Mouse (Mus musculus): ENCODE data around the gene Myo5c.

The Myo5c gene

GRCm38 (mm10) chr9:75282179-75282578, 50.4 kb downstream of the Myo5c start:
- DNase-seq (ENCODE audit: low spot score), result no peak

- peak; percentile 85 for DNase-seq (ENCODE audit: low spot score)
These were observed 51.0 kb downstream of the Myo5c start for GRCm38 (mm10) chr9:75282830-75283229.

- DNase-seq (ENCODE audit: low spot score), result no peak
These were observed 51.8 kb downstream of the Myo5c start for GRCm38 (mm10) chr9:75283636-75284035.

- no peak for DNase-seq (ENCODE audit: low spot score)
These were observed 53.5 kb downstream of the Myo5c start for GRCm38 (mm10) chr9:75285363-75285762.

GRCm38 (mm10) chr9:75287636-75288035, 55.8 kb downstream of the Myo5c start:
- no peak for DNase-seq (ENCODE audit: low spot score)

- DNase-seq (ENCODE audit: low spot score), result peak; percentile 42
These were observed 57.7 kb downstream of the Myo5c start for GRCm38 (mm10) chr9:75289545-75289944.

- DNase-seq (ENCODE audit: low spot score), result peak; percentile 51
These were observed 67.5 kb downstream of the Myo5c start for GRCm38 (mm10) chr9:75299342-75299741.

GRCm38 (mm10) chr9:75303033-75303432, 71.2 kb downstream of the Myo5c start:
- DNase-seq (ENCODE audit: low spot score), result no peak

- DNase-seq (ENCODE audit: low spot score), result no peak
These were observed 72.0 kb downstream of the Myo5c start for GRCm38 (mm10) chr9:75303701-75304261.

- DNase-seq (ENCODE audit: low spot score), result no peak
These were observed 72.5 kb downstream of the Myo5c start for GRCm38 (mm10) chr9:75304286-75304685.

- DNase-seq (ENCODE audit: low spot score), result no peak
These were observed 74.5 kb downstream of the Myo5c start, which contains the start of gene Gnb5 for GRCm38 (mm10) chr9:75306126-75306898. Gnb5 (plus strand) TSS chr9:75306288.

- DNase-seq (ENCODE audit: low spot score), result no peak
These were observed 75.2 kb downstream of the Myo5c start for GRCm38 (mm10) chr9:75307015-75307414.

GRCm38 (mm10) chr9:75308621-75309020, 76.8 kb downstream of the Myo5c start:
- no peak for DNase-seq (ENCODE audit: low spot score)

GRCm38 (mm10) chr9:75312008-75312407, 80.2 kb downstream of the Myo5c start:
- DNase-seq (ENCODE audit: low spot score), result peak; percentile 91

- peak; percentile 57 for DNase-seq (ENCODE audit: low spot score)
These were observed 81.5 kb downstream of the Myo5c start for GRCm38 (mm10) chr9:75313138-75313831.

- DNase-seq (ENCODE audit: low spot score), result peak; percentile 83
These were observed 82.2 kb downstream of the Myo5c start for GRCm38 (mm10) chr9:75313832-75314516.

- DNase-seq (ENCODE audit: low spot score), result no peak
These were observed 82.8 kb downstream of the Myo5c start for GRCm38 (mm10) chr9:75314517-75315105.

- DNase-seq (ENCODE audit: low spot score), result no peak
These were observed 83.4 kb downstream of the Myo5c start for GRCm38 (mm10) chr9:75315238-75315637.

- DNase-seq (ENCODE audit: low spot score), result no peak
These were observed 85.0 kb downstream of the Myo5c start for GRCm38 (mm10) chr9:75316771-75317170.

- no peak for DNase-seq (ENCODE audit: low spot score)
These were observed 86.4 kb downstream of the Myo5c start for GRCm38 (mm10) chr9:75318196-75318595.

- DNase-seq (ENCODE audit: low spot score), result peak; percentile 27
These were observed 87.5 kb downstream of the Myo5c start for GRCm38 (mm10) chr9:75319365-75319764.
